Mouse (Mus musculus) midbrain, embryonic 13.5 days (tissue): ENCODE data around the gene Mbd6. TPM values are rescaled to one million over a fixed set of nuclear protein-coding genes. Genes with fewer than 3 reads are reported as not detected.
A peak's percentile ranks its signal among the peaks of the same experiment; 100 is the strongest.
"Not testable (repeated sequence)": the region's sequence is repeated elsewhere in the genome, so short reads cannot be mapped to it uniquely, and the experiment has no call there.

ENCODE experiments used
- ATAC-seq: fragments of 200-750 bp; cut with Nextera tagmentation; 2 replicates; pipeline ENCODE4 v1.8.0; 2017; ENCODE audit warnings: mild to moderate bottlenecking, moderate TSS enrichment, moderate library complexity
- H3K27ac ChIP-seq: fragments of 300-500 bp; sonication (generic); 2 replicates; pipeline ENCODE4 v1.5.1; 2015; ENCODE audit warnings: inconsistent platforms, mild to moderate bottlenecking, moderate library complexity
- H3K27me3 ChIP-seq: fragments of 300-500 bp; sonication (generic); 2 replicates; pipeline ENCODE4 v1.6.1; 2015; ENCODE audit warnings: mild to moderate bottlenecking, inconsistent platforms
- H3K36me3 ChIP-seq: fragments of 300-500 bp; sonication (generic); 2 replicates; pipeline ENCODE4 v1.6.1; 2015; ENCODE audit warnings: mild to moderate bottlenecking, inconsistent platforms
- H3K4me1 ChIP-seq: fragments of 300-500 bp; sonication (generic); replicated peaks from 2 replicates; pipeline ENCODE4 v1.6.1; 2015; ENCODE audit warnings: inconsistent platforms
- H3K4me2 ChIP-seq: fragments of 300-500 bp; sonication (generic); replicated peaks from 2 replicates; pipeline ENCODE4 v1.6.1; 2015; ENCODE audit warnings: moderate library complexity, mild to moderate bottlenecking, inconsistent platforms
- H3K4me3 ChIP-seq: fragments of 300-500 bp; sonication (generic); replicated peaks from 2 replicates; pipeline ENCODE4 v1.5.1; 2015; ENCODE audit warnings: mild to moderate bottlenecking, inconsistent platforms
- H3K9ac ChIP-seq: fragments of 300-500 bp; sonication (generic); replicated peaks from 2 replicates; pipeline ENCODE4 v1.6.1; 2015; ENCODE audit warnings: mild to moderate bottlenecking, inconsistent platforms
- H3K9me3 ChIP-seq: fragments of 300-500 bp; sonication (generic); 2 replicates; pipeline ENCODE4 v1.6.1; 2016; ENCODE audit warnings: mild to moderate bottlenecking, inconsistent platforms
- WGBS: fragments of 180-500 bp; shearing (Covaris S2); methylation state at CpG from one replicate; pipeline ENCODE4 v1.1.7; 2015; 5-methylcytosine and 5-hydroxymethylcytosine counted together
- polyA plus RNA-seq: library from polyadenylated mRNA; unstranded; fragments of >200 nt; fragmentation: Nextera tagmentation; extraction: Ambion mirVana; gene quantifications from 2 replicates; pipeline ENCODE4 v1.2.1, GENCODE M21; 2015

The Mbd6 gene
- polyA plus RNA-seq, 1 experiment from 2014 or later, result 16.5 TPM

GRCm38 (mm10) chr10:127324495-127324894, 35.7 kb upstream of the Mbd6 start:
- Histone ChIP-seq H3K4me3 (no peak overlapping the region), H3K27ac (no peak overlapping the region), H3K36me3 (no peaks in the 10 kb centered on the region), H3K4me2 (no peak overlapping the region), H3K9me3 (no peaks in the 10 kb centered on the region), H3K4me1 (peaks cover 13% of the 10 kb centered on the region), H3K27me3 (peaks cover 76% of the 10 kb centered on the region), H3K9ac (no peak overlapping the region)
- no peak for ATAC-seq
- WGBS, result 12% methylated on average over 7 of the region's 7 CpGs

- no peak overlapping the region for H3K9ac ChIP-seq
- WGBS, result 79% methylated on average over 17 of the region's 17 CpGs
- H3K4me1 ChIP-seq, result peaks cover 13% of the 10 kb centered on the region
- no peak overlapping the region for H3K4me2 ChIP-seq
- H3K4me3 ChIP-seq, result no peak overlapping the region
- no peaks in the 10 kb centered on the region for H3K9me3 ChIP-seq
- H3K36me3 ChIP-seq, result no peaks in the 10 kb centered on the region
- ATAC-seq, result no peak
- H3K27ac ChIP-seq, result no peak overlapping the region
- peaks cover 64% of the 10 kb centered on the region for H3K27me3 ChIP-seq
Observed at GRCm38 (mm10) chr10:127323131-127323855, 34.5 kb upstream of the Mbd6 start.

- Histone ChIP-seq H3K4me3 (no peak overlapping the region), H3K9ac (no peak overlapping the region), H3K4me2 (no peak overlapping the region), H3K27me3 (peaks cover 63% of the 10 kb centered on the region), H3K36me3 (no peaks in the 10 kb centered on the region), H3K9me3 (no peaks in the 10 kb centered on the region), H3K4me1 (peaks cover 13% of the 10 kb centered on the region), H3K27ac (no peak overlapping the region)
- ATAC-seq, result no peak
- 75% methylated on average over 4 of the region's 4 CpGs for WGBS
Observed at GRCm38 (mm10) chr10:127322669-127323068, 33.9 kb upstream of the Mbd6 start.

- Histone ChIP-seq H3K27ac (no peak overlapping the region), H3K4me2 (no peak overlapping the region), H3K27me3 (peaks cover 59% of the 10 kb centered on the region), H3K9me3 (no peaks in the 10 kb centered on the region), H3K4me1 (peaks cover 13% of the 10 kb centered on the region), H3K36me3 (no peaks in the 10 kb centered on the region), H3K9ac (no peak overlapping the region), H3K4me3 (no peak overlapping the region)
- WGBS, result 71% methylated on average over 13 of the region's 13 CpGs
- no peak for ATAC-seq
Observed at GRCm38 (mm10) chr10:127322178-127322577, 33.4 kb upstream of the Mbd6 start.

GRCm38 (mm10) chr10:127321621-127322020, 32.8 kb upstream of the Mbd6 start, which contains the start of gene Arhgap9:
TSS of gene Arhgap9 (plus strand) at chr10:127321964.
- no peak within 1 kb of the TSS for H3K4me2 ChIP-seq
- H3K4me1 ChIP-seq, result peaks cover 9% of the 10 kb centered on the region
- no peak for ATAC-seq
- 78% methylated on average over 2 of the region's 3 CpGs for WGBS
- H3K27me3 ChIP-seq, result peaks cover 53% of the 10 kb centered on the region
- no peaks in the 10 kb centered on the region for H3K9me3 ChIP-seq
- no peak within 1 kb of the TSS for H3K4me3 ChIP-seq
- H3K36me3 ChIP-seq, result no peaks in the 10 kb centered on the region
- no peak within 1 kb of the TSS for H3K9ac ChIP-seq
- no peak within 1 kb of the TSS for H3K27ac ChIP-seq

GRCm38 (mm10) chr10:127319969-127320368, 31.2 kb upstream of the Mbd6 start:
- no peak overlapping the region for H3K9ac ChIP-seq
- H3K9me3 ChIP-seq, result no peaks in the 10 kb centered on the region
- H3K27ac ChIP-seq, result no peak overlapping the region
- peaks cover 37% of the 10 kb centered on the region for H3K27me3 ChIP-seq
- ATAC-seq, result no peak
- no peak overlapping the region for H3K4me2 ChIP-seq
- no peaks in the 10 kb centered on the region for H3K4me1 ChIP-seq
- H3K36me3 ChIP-seq, result no peaks in the 10 kb centered on the region
- WGBS, result 80% methylated on average over 7 of the region's 7 CpGs
- no peak overlapping the region for H3K4me3 ChIP-seq

GRCm38 (mm10) chr10:127318009-127318408, 29.2 kb upstream of the Mbd6 start:
- Histone ChIP-seq H3K27me3 (peaks cover 17% of the 10 kb centered on the region), H3K9me3 (no peaks in the 10 kb centered on the region), H3K4me3 (no peak overlapping the region), H3K4me2 (no peak overlapping the region), H3K36me3 (no peaks in the 10 kb centered on the region), H3K27ac (no peak overlapping the region), H3K9ac (no peak overlapping the region), H3K4me1 (no peaks in the 10 kb centered on the region)
- ATAC-seq, result no peak
- WGBS, result 48% methylated on average over 4 of the region's 4 CpGs

- 91% methylated on average over 2 of the region's 2 CpGs for WGBS
Observed at GRCm38 (mm10) chr10:127317277-127317676, 28.5 kb upstream of the Mbd6 start.

GRCm38 (mm10) chr10:127314950-127315349, 26.1 kb upstream of the Mbd6 start:
- not testable (repeated sequence) for H3K27me3 ChIP-seq, H3K27ac ChIP-seq, H3K36me3 ChIP-seq, ATAC-seq, H3K4me3 ChIP-seq, H3K9me3 ChIP-seq, H3K4me2 ChIP-seq, H3K4me1 ChIP-seq, H3K9ac ChIP-seq
- WGBS, result 77% methylated on average over 1 of the region's 1 CpGs

More at GRCm38 (mm10) chr10:127317277-127317676, 28.5 kb upstream of the Mbd6 start:
- Histone ChIP-seq H3K4me2 (no peak overlapping the region), H3K36me3 (no peaks in the 10 kb centered on the region), H3K4me1 (no peaks in the 10 kb centered on the region), H3K27me3 (peaks cover 10% of the 10 kb centered on the region), H3K9ac (no peak overlapping the region), H3K9me3 (no peaks in the 10 kb centered on the region), H3K4me3 (no peak overlapping the region), H3K27ac (no peak overlapping the region)
- no peak for ATAC-seq

GRCm38 (mm10) chr10:127313516-127313915, 24.7 kb upstream of the Mbd6 start:
- not testable (repeated sequence) for H3K27ac ChIP-seq, ATAC-seq, H3K27me3 ChIP-seq, H3K4me3 ChIP-seq, H3K4me1 ChIP-seq, H3K9me3 ChIP-seq, H3K9ac ChIP-seq, H3K4me2 ChIP-seq
- peaks cover 11% of the 10 kb centered on the region for H3K36me3 ChIP-seq
- WGBS, result 97% methylated on average over 5 of the region's 5 CpGs

GRCm38 (mm10) chr10:127312858-127313257, 24.0 kb upstream of the Mbd6 start:
- Histone ChIP-seq H3K4me2 (no peak overlapping the region), H3K9me3 (no peaks in the 10 kb centered on the region), H3K27me3 (0 out of 2 replicates have a peak, but pooled peaks cover 3% of the 10 kb centered on the region), H3K27ac (no peak overlapping the region), H3K4me3 (no peak overlapping the region), H3K9ac (no peak overlapping the region), H3K4me1 (peaks cover 9% of the 10 kb centered on the region), H3K36me3 (peaks cover 17% of the 10 kb centered on the region)
- 81% methylated on average over 4 of the region's 4 CpGs for WGBS
- no peak for ATAC-seq

- Histone ChIP-seq H3K4me2 (peak overlapping the region; percentile 70), H3K9me3 (no peaks in the 10 kb centered on the region), H3K27ac (peak overlapping the region; percentile 69), H3K27me3 (no peaks in the 10 kb centered on the region), H3K36me3 (peaks cover 23% of the 10 kb centered on the region), H3K9ac (peak overlapping the region; percentile 80), H3K4me1 (peaks cover 9% of the 10 kb centered on the region), H3K4me3 (peak overlapping the region; percentile 78)
- WGBS, result 2% methylated on average over 4 of the region's 4 CpGs
- ATAC-seq, result peak; percentile 44; the same call in 1 of the 2 replicates
Observed at GRCm38 (mm10) chr10:127312356-127312676, 23.5 kb upstream of the Mbd6 start.
